Mouse (Mus musculus) ES-E14 (cell line): ENCODE results near the gene 4930404N11Rik.

Experiments
- CHD2 ChIP-seq: IDR thresholded peaks from 2 replicates; pipeline ENCODE4 v1.6.1; 2014; ENCODE audit warnings: mild to moderate bottlenecking, low read depth, low read length, inconsistent platforms
- MAFK ChIP-seq: IDR thresholded peaks from 2 replicates; pipeline ENCODE4 v1.6.1; 2014; ENCODE audit warnings: mild to moderate bottlenecking, low read depth, low read length, inconsistent platforms; ENCODE audit not compliant: insufficient read depth
- ZC3H11A ChIP-seq: IDR thresholded peaks from 2 replicates; pipeline ENCODE4 v1.6.1; 2012; ENCODE audit warnings: low read depth, mild to moderate bottlenecking, inconsistent platforms, low read length, borderline replicate concordance
- ZNF384 ChIP-seq: IDR thresholded peaks from 2 replicates; pipeline ENCODE4 v1.6.1; 2012; ENCODE audit warnings: low read depth, low read length, inconsistent platforms

DNA sequence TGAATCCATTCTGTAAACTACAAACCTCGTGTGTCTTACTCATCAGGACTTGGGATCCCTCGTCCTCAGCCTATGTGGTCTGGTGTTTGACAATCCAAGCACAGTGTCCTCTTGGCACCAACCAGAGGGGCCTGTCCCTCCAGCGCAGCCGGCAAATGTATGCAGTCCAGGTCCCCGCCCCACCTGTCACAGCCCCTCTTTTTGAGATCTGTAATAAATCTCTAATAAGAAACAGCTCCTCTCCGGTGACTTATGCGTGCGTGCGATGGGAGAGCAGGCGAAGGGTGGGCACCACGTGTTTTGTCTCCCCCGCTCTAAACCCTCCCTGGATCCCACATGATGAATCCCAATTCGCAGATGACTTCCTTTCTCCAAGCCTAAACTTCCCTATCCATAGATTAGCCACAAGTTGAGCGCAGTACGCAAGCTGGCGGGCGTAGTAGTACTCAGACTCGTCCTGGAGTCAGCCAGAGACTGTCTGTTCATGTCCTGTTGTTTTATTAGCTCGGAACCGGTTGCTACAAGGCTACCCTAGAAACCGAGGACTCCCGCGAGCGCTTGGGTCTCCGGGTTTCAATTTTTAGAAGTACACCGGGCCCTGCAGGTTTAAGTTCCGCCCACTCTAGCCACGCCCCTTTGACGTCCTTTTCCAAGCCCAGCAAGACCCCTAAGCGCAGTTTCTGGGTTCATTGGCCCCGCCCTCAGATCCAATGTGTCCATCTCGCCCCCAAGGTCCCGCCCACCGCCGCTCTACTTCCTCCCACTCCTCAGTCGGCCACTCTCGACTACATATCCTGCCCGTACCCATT, 45.7 kb downstream of the 4930404N11Rik start:
- TF ChIP-seq ZC3H11A (no peak), ZNF384 (no peak), MAFK (no peak), CHD2 (no peak; the same call in 1 of the 2 replicates)
